Mouse (Mus musculus): ENCODE data around the gene Tarbp2. TPM values are rescaled to one million over a fixed set of nuclear protein-coding genes. Genes with fewer than 3 reads are reported as not detected.

Tarbp2 gene
- polyA plus RNA-seq, 1 experiment from 2014 or later = 108 TPM

GRCm38 (mm10) chr15:102567849-102568248 lies 49.9 kb downstream of the Tarbp2 start:
- Histone ChIP-seq H3K4me3 (no peak overlapping the region), H3K9me3 (no peaks in the 10 kb centered on the region), H3K27ac (no peak overlapping the region), H3K36me3 (replicated peaks) (no peaks in the 10 kb centered on the region), H3K9ac (no peak overlapping the region), H3K27me3 (replicated peaks) (no peaks in the 10 kb centered on the region), H3K4me2 (no peak overlapping the region), H3K4me1 (no peaks in the 10 kb centered on the region)
- 93% methylated on average over 2 of the region's 2 CpGs for WGBS
- no peak for ATAC-seq (replicated peaks)

- Histone ChIP-seq H3K9me3 (no peaks in the 10 kb centered on the region), H3K4me3 (no peak overlapping the region), H3K4me1 (no peaks in the 10 kb centered on the region), H3K27me3 (replicated peaks) (no peaks in the 10 kb centered on the region), H3K4me2 (no peak overlapping the region), H3K9ac (no peak overlapping the region), H3K27ac (no peak overlapping the region), H3K36me3 (replicated peaks) (no peaks in the 10 kb centered on the region)
- no peak for ATAC-seq (replicated peaks)
- 83% methylated on average over 3 of the region's 3 CpGs for WGBS
These were observed 54.1 kb downstream of the Tarbp2 start for GRCm38 (mm10) chr15:102572081-102572480.

Other genes starting within 250 kb of the Tarbp2 start
- gene Gm9918, start 247.6 kb upstream of the Tarbp2 start, polyA plus RNA-seq (2015; fragmentation: Nextera tagmentation; extraction: Ambion mirVana) = 0.10 TPM in 1 of 2 replicates, not detected in the other
- gene Mfsd5, start 238.7 kb upstream of the Tarbp2 start, polyA plus RNA-seq (2015; fragmentation: Nextera tagmentation; extraction: Ambion mirVana) = 58.5 and 64.0 TPM in 2 replicates
- gene Espl1, start 221.9 kb upstream of the Tarbp2 start, polyA plus RNA-seq (2015; fragmentation: Nextera tagmentation; extraction: Ambion mirVana) = 5.5 and 7.5 TPM in 2 replicates
- 450 and 466 TPM in 2 replicates for gene Pfdn5, start 192.1 kb upstream of the Tarbp2 start, polyA plus RNA-seq (2015; fragmentation: Nextera tagmentation; extraction: Ambion mirVana)
- 91.8 and 103 TPM in 2 replicates for gene Myg1, start 186.5 kb upstream of the Tarbp2 start, polyA plus RNA-seq (2015; fragmentation: Nextera tagmentation; extraction: Ambion mirVana)
- 37.4 and 37.9 TPM in 2 replicates for gene Aaas, start 167.4 kb upstream of the Tarbp2 start, polyA plus RNA-seq (2015; fragmentation: Nextera tagmentation; extraction: Ambion mirVana)
- 0.09 and 0.26 TPM in 2 replicates for gene Sp7, start 151.0 kb upstream of the Tarbp2 start, polyA plus RNA-seq (2015; fragmentation: Nextera tagmentation; extraction: Ambion mirVana)
- 3.4 and 4.1 TPM in 2 replicates for gene Sp1, start 112.0 kb upstream of the Tarbp2 start, polyA plus RNA-seq (2015; fragmentation: Nextera tagmentation; extraction: Ambion mirVana)
- 0.30 and 0.34 TPM in 2 replicates for gene Amhr2, start 72.8 kb upstream of the Tarbp2 start, polyA plus RNA-seq (2015; fragmentation: Nextera tagmentation; extraction: Ambion mirVana)
- gene Prr13, start 59.2 kb upstream of the Tarbp2 start, polyA plus RNA-seq (2015; fragmentation: Nextera tagmentation; extraction: Ambion mirVana) = 103 and 107 TPM in 2 replicates
- gene Pcbp2, start 47.7 kb upstream of the Tarbp2 start, polyA plus RNA-seq (2015; fragmentation: Nextera tagmentation; extraction: Ambion mirVana) = 123 and 126 TPM in 2 replicates
- gene Gm10337, start 14.5 kb upstream of the Tarbp2 start, polyA plus RNA-seq (2015; fragmentation: Nextera tagmentation; extraction: Ambion mirVana) = 13.8 and 16.1 TPM in 2 replicates
- 62.2 and 63.6 TPM in 2 replicates for gene Map3k12, start 1.1 kb upstream of the Tarbp2 start, polyA plus RNA-seq (2015; fragmentation: Nextera tagmentation; extraction: Ambion mirVana)
- gene Npff, start 6.8 kb downstream of the Tarbp2 start, polyA plus RNA-seq (2015; fragmentation: Nextera tagmentation; extraction: Ambion mirVana) = 1.8 and 2.4 TPM in 2 replicates
- gene Gm28047, start 106.9 kb downstream of the Tarbp2 start, polyA plus RNA-seq (2015; fragmentation: Nextera tagmentation; extraction: Ambion mirVana) = not detected in 2 replicates
- 15.6 and 20.0 TPM in 2 replicates for gene Atf7, start 107.3 kb downstream of the Tarbp2 start, polyA plus RNA-seq (2015; fragmentation: Nextera tagmentation; extraction: Ambion mirVana)
- 39.5 and 43.4 TPM in 2 replicates for gene Atp5g2, start 154.2 kb downstream of the Tarbp2 start, polyA plus RNA-seq (2015; fragmentation: Nextera tagmentation; extraction: Ambion mirVana)
- gene Calcoco1, start 204.0 kb downstream of the Tarbp2 start, polyA plus RNA-seq (2015; fragmentation: Nextera tagmentation; extraction: Ambion mirVana) = 41.9 and 43.0 TPM in 2 replicates

Data from midbrain, embryonic 15.5 days (tissue).